Mouse (Mus musculus): Measurements from ENCODE around the gene Tal1. TPM values are rescaled to one million over a fixed set of nuclear protein-coding genes. Genes with fewer than 3 reads are reported as not detected.

Tal1 gene
- 1.8 and 2.1 TPM in 2 replicates for polyA plus RNA-seq (2012; rRNA removed)

DNA sequence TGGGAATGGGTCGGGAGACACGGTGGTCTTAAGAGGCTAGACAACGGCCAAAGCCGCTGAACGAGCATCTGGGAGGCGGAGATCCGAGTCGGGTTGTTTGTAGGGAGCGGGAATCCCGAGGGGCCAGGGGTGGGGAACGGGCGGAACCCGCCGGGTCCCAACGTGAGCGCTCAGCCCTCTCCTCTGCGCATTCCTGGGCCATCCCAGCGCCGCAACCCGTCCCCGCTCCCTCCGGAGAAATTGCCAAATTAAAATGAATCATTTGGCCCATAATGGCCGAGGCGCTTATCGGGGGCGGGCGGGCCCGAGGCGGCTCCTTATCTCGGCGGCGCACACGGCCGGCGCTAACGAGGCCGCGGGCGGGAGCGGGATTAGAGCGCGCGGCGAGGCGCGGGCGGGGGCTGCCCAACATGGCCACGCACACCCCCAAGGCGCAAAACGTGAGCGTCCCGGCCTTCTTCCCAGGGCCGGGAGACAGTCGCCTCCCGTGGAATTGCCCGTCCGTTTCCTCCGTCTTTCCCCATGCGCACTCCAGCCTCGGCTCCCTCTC lies at the start of gene Tal1:
Tal1 (plus strand) TSS at position 56 of the 550 bp plus-strand sequence.
- DNase-seq (ENCODE audit: low read depth): no peak

DNA sequence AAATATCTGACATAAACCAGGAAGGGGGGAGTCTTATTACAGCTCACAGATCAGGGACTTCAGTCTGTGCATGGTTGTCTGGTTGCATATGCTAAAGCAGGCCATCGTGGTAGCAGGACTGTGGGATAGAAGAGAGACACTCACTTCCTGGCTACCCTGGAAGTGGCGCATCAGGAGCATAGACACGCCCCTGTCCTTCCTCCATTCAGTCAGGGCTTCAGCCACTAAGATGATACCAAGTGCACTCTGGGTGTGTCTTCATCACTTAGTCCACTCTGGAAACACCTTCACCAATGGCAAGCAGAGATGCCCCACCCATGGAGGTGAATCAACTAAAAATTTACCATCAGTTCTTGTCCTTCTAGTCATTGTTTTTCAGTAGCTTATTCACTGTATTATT lies 42.0 kb upstream of the Tal1 start:
- DNase-seq (ENCODE audit: low read depth): no peak

DNA sequence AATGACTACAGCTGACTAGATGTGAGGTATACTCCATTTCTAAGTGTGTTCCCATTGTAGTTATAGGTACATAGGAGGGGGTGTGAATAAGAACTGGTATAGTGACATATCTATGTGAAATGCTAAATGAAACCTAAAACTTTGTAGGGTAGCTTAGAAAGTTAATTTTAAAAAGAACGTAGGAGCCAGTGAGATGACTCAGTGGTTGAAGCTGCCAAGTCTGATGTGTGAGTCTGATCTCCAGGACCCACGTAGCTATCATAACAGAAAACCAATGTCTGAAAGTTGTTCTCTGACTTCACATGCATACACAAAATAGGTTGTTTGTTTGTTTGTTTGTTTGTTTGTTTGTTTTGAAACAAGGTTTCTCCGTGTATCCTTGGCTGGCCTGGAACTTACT lies 36.2 kb upstream of the Tal1 start:
- no peak for DNase-seq (ENCODE audit: low read depth)

DNA sequence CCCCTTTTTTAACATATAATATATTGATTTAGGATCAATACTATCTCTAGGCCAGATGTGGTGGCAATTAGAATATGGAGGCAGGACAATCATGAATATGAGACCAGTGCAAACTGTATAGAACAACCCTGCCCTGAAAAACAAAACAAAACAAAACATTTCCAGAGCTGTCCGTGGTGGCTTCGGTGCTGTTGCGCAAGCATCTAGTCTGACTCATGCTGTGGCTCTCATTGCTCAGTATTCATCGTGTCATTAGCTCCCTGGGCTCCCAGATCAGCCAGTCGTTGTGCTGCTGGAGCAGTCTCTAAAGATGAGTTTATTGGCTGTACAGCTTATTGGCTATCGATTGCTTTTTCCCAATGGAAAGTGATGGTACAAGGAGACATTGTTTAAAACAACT lies 21.2 kb upstream of the Tal1 start:
- DNase-seq (ENCODE audit: low read depth): no peak

DNA sequence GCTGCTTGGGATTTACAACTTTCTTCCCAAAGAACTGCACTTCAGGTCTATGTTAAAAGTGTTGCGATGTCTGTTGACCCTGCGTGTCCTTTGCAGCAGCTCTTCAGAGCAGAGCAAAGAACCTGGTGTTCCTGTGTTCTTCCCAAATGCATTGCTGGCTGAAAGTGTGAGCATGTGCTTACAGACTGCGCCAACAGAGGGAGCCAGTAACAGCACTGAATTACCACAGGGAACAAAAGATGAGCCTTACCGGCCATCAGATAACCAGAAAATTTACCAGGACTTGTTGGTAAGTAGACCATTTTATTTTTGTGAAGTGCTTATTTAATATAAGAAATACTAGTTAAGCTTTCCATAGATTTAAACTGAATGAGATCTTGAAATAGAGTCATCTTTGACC lies 18.0 kb upstream of the Tal1 start:
- no peak for DNase-seq (ENCODE audit: low read depth)

DNA sequence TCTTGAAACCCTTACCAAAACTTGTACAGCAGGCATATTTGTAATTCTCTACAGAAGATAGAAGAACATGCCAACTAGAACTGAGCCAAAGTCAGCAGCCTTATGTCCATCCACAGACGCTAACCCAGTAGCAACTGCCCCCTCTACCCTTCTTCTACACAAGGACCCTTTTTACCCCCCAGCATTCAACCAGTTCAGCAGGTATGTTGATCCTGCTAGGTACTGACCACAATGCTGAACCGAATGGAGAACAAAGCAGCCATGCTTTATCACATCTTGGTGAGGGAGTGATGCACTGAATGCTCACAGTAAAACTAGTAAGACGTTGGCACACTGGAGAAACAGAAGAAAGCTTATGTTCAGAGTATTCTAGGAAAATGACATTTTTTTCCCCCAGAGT lies 10.6 kb upstream of the Tal1 start:
- no peak for DNase-seq (ENCODE audit: low read depth)

DNA sequence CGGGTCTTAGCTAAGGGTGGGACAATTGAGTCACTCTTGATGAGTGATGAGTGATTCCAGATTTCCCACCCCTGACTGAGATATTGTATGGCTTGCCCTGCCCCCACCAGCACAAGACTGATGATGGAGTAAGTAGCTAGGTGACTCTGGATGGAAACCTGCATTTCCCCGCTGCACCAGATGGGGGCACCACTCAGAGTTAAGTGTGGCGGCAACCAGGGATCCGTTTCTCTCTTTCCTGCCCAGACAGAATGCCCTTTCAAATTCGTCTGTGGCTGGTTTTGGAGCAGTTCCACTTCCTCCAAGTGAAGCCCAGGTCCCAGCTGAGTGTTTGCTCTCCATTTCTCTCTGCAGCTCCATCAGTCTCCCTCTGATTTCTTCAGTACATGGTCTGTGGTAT lies 8.5 kb upstream of the Tal1 start:
- no peak for DNase-seq (ENCODE audit: low read depth)

DNA sequence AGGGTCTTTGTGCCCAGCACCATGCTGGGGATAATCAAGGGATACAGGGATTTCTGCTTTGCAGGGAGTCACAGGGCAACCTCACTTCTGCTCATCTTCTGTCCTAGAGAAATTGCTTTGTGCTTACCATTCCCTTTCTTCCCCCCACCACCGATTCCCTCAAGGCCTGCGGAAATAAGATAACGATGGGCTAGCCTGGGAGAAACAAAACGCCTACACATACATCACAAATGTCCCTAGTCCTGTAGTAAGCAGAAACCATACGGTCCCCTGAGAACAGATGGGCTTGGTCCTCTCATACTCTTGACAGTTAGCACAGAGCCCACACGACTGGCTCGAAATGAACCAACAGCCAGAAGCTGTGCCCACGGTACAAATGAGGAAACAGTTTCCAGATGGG lies 8.0 kb upstream of the Tal1 start:
- no peak for DNase-seq (ENCODE audit: low read depth)

DNA sequence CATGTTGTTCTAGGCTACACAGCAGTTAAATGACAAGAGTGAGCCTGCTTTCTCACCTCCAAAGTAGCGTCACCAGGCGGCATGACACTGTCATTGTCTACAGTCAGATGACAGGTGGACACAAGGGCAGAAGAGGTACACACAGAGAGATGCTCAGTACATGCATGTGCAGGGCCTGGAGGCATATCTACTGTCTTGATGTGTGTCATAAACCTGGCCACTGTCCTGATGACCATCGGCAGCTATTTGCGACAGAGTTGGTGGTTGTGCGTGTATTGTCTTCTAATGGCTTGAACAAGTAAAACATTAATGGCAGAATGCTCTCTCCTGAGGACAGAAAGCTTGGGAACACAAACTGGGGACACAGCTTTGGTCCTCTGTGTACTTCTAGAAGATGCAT lies 5.0 kb upstream of the Tal1 start:
- no peak for DNase-seq (ENCODE audit: low read depth)

DNA sequence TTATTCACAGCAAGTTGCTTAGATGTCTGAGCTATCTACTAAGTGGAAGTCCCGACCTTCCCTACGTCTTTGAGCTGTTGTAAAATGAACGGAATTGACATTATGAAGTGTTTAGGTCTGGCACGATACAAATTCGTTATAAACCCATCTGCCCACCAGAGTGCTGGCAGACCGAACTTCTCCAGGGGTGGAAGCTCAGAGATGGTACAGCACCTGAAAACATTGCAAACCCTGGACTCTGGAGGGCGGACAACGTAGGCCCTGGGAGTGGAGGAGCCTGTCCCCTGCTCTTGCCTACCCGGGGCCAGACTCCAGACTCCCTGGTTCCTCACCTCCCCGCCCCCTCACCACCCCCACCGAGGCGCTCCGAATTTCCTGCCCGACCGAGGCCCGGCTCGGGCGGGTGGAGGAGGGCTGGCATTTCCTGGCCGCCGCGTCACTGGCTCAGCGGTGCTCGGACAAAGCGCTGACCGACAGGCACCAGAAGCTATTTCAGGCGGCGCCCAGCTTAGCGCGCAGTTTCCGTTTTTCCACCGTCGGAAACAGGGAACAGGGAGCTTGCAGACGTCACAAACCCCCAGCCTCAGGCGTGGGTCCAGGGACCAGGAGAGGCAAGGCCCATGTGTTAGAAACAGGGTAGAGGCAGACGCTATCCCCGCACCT lies 3.8 kb upstream of the Tal1 start:
- DNase-seq (ENCODE audit: low read depth): no peak

DNA sequence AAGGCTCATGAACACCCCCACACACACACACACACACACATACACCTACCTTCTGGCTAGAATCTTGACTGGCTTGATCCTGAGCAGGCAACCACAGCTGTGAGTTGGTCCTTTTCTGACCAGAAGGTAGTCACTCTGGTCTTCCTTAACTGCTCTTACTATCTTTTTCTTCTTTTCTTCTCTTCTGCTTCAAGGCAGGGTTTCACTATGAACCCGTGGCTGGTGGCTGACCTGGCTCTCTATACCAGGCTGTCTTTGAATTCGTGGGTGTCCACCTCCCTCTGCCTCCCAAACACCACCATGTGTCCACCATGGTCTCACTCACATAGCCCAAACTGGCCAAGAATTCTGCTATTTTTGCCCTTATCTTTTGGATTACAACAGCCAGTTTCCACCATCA lies 1.2 kb upstream of the Tal1 start:
- DNase-seq (ENCODE audit: low read depth): no peak

DNA sequence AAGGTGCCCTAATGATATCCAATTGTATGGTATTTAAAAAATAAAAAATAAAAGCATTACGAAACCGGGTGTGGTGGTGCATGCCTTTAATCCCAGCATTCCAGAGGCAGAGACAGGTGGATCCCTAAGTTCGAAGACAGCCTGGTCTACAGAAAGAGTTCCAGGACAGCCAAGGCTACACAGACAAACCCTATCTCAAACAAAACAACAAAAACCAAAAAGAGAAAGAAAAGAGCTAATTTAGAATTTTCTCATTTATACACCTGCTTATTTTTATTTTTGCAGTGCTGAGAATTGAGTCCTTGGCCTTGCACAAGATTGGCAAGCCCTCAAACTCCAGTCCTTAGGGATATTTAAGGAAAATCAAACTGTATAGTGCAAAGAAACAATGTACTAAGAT lies 535 bp upstream of the Tal1 start:
- no peak for DNase-seq (ENCODE audit: low read depth)

DNA sequence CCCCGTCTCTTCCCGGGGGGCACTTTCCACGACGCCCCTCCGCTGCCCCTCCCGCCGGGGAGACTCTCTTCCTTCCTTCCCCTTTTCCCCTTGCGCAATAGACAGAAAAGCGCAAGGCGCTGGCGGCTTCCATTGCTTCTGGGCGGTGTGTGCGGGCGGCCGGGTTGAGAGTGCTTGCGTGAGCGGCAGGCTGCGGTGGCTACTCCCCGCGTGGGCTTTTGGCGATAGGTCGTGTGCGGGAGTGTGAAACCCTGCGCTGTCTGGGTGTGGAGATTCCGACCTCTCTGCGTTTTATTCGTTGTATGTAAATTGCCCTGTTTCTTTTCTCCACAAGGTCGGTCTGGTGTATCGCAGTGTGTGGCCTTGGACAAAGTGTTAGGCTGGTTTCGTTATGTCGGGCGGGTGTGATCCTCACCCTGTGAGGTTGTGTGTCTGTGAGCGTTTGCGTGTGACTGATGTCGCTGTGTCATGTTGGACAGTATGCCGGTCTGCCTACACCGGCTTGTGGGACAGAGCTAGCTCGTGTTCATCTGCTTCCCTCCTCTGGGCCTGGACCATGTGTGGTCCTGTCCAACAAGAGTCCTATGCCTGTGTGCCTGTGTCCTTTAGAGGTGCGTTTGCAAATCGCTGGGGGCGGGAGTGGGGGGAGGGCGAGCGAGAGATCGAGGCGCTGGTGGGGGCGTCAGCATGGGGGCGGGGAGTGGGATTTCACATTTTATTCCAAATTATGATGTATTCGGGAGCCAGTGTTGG lies 871 bp downstream of the Tal1 start:
- DNase-seq (ENCODE audit: low read depth): no peak

DNA sequence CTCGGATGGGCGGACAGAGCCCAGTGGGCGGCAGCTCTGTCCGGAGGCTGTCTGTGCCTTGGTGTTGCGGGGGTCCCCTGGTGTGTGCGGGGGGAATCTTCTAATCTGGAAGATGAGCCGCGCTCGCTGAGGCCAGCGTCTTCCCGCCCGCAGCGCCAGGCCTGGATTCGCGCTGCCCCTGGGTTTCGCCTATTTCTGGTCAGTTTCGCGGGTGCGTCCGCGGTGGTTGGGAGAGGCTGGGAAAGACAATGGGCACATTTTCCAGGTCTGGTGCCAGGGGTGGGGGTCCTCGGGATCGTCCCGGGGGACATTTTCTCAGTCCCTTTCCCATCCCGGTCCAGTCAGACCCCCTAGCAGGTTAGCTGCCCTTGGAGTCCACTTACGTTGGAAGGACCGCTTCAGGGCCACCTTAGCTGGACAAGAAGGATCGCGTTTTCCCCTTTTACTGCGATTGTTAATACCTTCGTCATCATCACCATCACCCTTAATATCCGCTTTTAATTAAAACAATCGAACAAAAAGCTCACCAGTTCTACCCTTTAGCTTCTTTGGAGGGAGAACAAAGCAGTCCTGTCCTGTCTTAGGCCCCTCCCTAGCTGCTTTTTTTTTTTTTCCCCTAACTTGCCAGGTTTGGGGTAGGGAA lies 1.6 kb downstream of the Tal1 start:
- no peak for DNase-seq (ENCODE audit: low read depth)

DNA sequence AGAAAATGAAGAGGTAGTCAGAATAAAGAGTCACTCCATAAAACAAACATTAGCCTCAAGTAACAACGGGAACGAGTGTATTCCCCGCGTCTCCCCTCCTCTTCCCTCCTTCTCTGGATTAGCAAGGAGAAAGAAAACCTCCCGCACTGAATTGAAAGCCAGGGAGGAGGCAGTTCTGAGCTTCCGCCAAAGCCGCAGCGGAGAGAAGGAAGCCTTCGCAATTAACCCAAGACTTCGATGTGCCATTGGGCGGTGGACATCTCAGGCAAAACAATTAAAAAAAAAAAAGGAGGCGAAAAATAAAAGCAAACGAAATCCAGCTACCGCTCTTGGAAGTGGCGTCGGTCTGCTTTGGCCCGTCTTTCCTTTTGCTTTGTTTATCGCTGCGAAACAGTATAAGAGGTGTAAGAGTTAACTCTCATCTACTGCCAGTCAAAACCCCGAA lies 2.1 kb downstream of the Tal1 start:
- DNase-seq (ENCODE audit: low read depth): no peak

DNA sequence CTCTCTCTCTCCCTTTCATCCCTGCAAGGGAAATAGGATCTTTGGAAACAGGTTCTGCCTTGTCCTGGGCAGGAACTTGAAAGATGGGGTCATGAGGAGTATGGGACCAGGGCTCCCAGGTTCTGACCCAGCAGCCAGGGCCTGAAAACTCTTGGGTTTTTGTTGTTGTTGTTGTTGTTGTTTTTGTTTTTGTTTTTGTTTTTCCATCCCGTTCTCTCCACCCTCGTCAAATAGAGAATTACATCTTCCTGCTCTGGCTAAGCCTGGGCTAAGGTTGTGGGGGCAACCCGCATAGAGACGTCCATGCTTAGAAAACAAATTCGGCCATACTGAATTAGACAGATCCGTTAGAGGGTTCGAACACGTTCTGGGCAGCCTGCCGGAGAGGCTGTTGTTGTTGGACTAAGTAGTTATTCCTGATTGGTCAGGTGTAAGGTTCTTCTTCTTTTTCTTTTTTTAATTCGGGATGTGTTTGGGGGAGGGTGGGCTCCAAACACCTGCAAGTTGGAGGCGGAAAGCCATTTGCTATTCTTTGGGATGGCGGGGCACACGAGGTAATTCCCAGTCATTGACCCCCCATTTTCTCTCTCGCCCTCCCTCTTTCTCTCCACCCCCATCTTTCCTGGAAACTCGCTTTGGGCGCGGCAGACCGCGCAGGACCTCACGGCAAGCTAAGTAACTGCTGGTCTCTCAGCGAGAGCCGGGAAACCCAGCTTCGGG lies 2.8 kb downstream of the Tal1 start:
- DNase-seq (ENCODE audit: low read depth): no peak

DNA sequence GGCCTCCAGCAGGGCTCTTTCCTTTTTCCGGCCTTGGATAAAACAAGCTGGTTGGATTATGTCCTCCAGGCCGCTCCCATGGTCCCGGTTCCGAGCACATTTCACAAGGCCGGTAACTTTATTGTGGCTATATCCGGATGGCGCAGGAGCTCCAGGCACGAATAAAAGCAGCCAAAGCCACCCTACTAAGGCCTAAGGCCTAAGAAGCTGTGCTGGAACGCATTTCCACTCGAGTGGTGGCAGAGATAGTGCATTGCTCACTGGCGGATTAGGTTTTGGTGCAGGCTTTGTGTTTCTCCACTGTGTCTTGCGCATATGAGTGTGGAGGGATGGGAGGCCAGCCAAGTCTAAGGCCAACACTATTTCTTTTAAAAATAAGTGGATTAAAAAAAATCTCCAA lies 3.6 kb downstream of the Tal1 start:
- DNase-seq (ENCODE audit: low read depth): no peak

DNA sequence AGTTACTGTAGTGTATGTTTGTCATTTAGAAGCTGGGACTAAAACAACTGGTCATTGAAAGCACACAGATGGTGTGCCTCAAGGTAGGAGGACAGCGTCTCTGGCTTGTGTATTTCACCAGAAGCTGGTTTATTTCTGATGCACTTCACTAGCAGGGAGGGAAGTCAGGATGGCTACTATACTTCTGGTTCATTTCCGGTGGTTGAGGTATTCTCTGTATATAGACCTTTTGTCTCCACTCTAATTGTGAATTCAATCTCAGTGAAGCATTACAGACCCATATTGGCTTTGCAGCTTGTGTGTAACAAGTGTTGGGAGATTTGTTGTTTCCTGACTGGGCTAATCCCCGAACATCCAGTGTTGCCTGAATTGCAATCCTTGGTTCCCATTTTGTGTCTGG lies 4.5 kb downstream of the Tal1 start:
- DNase-seq (ENCODE audit: low read depth): no peak

DNA sequence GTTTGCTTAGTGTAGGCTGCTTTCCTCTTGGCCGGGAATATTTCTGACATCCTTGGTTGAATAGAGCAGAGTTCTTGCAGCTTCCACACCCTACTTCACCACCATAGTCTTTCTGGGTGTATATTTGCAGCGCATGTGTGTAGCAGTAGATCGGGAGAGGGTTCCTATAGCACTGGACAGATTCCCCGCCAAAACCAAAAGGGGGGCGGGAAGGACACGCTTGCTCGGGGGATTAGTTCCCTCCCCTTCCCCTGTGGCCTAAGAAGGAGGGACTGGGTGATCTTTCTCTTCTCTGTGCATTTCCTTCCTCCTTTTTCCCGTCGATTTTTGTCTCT lies 6.3 kb downstream of the Tal1 start:
- DNase-seq (ENCODE audit: low read depth): no peak

DNA sequence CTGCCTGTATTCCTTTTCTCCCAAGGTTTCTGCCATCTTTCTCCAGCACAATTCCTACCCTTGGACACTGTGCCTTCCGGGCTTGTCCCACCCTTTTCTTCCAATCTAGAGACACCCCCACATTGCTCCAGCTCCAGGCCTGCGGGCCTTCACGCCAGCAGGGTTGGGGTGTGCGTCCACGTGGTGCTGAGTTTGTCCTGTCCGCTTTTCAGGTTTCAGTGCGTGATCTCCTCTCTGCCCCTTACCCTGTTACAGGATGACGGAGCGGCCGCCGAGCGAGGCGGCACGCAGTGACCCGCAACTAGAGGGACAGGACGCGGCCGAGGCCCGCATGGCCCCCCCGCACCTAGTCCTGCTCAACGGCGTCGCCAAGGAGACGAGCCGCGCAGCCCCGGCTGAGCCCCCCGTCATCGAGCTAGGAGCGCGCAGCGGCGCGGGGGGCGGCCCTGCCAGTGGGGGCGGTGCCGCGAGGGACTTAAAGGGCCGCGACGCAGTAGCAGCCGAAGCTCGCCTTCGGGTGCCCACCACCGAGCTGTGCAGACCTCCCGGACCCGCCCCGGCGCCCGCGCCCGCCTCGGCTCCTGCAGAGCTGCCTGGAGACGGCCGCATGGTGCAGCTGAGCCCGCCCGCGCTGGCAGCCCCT lies 6.8 kb downstream of the Tal1 start:
- no peak for DNase-seq (ENCODE audit: low read depth)

DNA sequence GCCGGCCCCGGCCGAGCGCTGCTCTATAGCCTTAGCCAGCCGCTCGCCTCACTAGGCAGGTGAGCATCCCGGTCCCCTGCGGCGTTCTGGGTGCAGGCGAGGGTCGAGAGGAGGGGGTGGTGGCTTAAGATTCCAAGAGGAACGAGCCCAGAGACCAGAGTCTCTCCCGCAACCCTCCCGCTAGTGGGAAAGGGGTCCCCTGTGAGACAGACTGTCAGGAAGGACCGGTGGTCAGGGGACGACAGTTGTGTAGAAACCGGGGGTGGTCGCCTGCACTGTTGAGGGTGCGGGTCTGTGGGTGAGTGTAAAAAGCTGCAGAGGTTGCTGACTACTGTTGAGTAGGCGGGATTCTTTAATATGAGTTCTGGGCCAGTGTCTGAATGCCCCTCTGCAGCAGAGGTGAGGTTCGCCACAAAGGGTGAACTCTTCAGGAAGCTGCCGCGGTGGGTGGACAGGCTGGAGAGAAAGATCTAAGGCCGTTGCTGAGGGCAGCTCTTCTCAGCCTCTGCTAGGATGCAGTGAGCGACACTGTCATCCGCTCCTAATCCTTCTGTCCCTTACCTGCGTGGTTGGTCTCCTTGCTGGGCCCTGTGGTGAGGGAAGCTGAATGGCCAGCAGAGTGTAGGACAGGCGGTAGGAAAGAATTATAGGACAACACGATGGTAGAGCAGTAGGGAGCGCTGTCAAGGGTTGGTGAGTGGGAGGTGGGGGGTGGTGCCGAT lies 7.5 kb downstream of the Tal1 start:
- no peak for DNase-seq (ENCODE audit: low read depth)

Measured in gonadal fat pad, adult 2 months (tissue).